9 mouse cellular contexts compared by ENCODE assay signal in genomic region chr17:12420886-12421574, GRCm38 (mm10). TPM values are rescaled to one million over a fixed set of nuclear protein-coding genes. Genes with fewer than 3 reads are reported as not detected.
DNase-seq lines count a peak whose midpoint lies in the region; ATAC-seq and TF ChIP-seq lines count a peak whose summit lies in the region.
"Had no signal": no experiment of that assay in that cellular context is flagged by ENCODE, and none has a peak within 500 bp of the region (broad histone marks: within the 10 kb centered on the region; RNA-seq: fewer than 3 reads in every experiment).

No protein-coding gene starts in this region.

- no peak for ATAC-seq in midbrain, embryonic 14.5 days (ENCODE audit: low FRiP score, low TSS enrichment)
- no peak for ATAC-seq in midbrain, embryonic 15.5 days (replicated peaks)
- ATAC-seq: activated CD4-positive, CD25-positive, alpha-beta regulatory T cell, adult 4 months had no signal

- H3K27me3 ChIP-seq in midbrain, embryonic 14.5 days (ENCODE audit: control insufficient read depth, insufficient read depth, low read length): no peaks in the 10 kb centered on the region
- H3K27me3 ChIP-seq in midbrain, embryonic 15.5 days (replicated peaks): no peaks in the 10 kb centered on the region
- H3K27me3 ChIP-seq in testis, adult 2 months (ENCODE audit: control insufficient read depth, insufficient read depth, low read length): no peaks in the 10 kb centered on the region

- TF ChIP-seq CTCF in gastrocnemius, adult 2 months (IDR thresholded peaks at IDR 0.05): peak; percentile 69
- TF ChIP-seq CTCF in testis, adult 2 months (IDR thresholded peaks at IDR 0.05; ENCODE audit: control insufficient read depth, insufficient read depth, insufficient replicate concordance, low read depth, low read length): peak; percentile 78; the same call in 1 of the 2 replicates

- H3K4me1 ChIP-seq in midbrain, embryonic 14.5 days (ENCODE audit: control insufficient read depth, insufficient read depth, low read length): no peaks in the 10 kb centered on the region
- H3K4me1 ChIP-seq in midbrain, embryonic 15.5 days: no peaks in the 10 kb centered on the region
- H3K4me1 ChIP-seq in testis, adult 2 months (ENCODE audit: control insufficient read depth, insufficient read depth, low read length): peaks cover 3% of the 10 kb centered on the region

- no peaks in the 10 kb centered on the region for H3K36me3 ChIP-seq in midbrain, embryonic 14.5 days (ENCODE audit: control insufficient read depth, insufficient read depth, low read length)
- no peaks in the 10 kb centered on the region for H3K36me3 ChIP-seq in midbrain, embryonic 15.5 days (replicated peaks)
- H3K36me3 ChIP-seq in testis, adult 2 months (ENCODE audit: control insufficient read depth, insufficient read depth, low read length): no peaks in the 10 kb centered on the region

- WGBS in midbrain, embryonic 14.5 days: 64% methylated on average over 16 of the region's 16 CpGs
- WGBS in midbrain, embryonic 15.5 days: 68% methylated on average over 16 of the region's 16 CpGs

- no peak overlapping the region for H3K4me3 ChIP-seq in gastrocnemius, adult 2 months
- no peak overlapping the region for H3K4me3 ChIP-seq in midbrain, embryonic 14.5 days (replicated peaks; ENCODE audit: low read depth, low read length)
- no peak overlapping the region for H3K4me3 ChIP-seq in midbrain, embryonic 15.5 days
- H3K4me3 ChIP-seq in testis, adult 2 months (ENCODE audit: control insufficient read depth, low read depth, low read length): peak overlapping the region; percentile 85

- no peak for DNase-seq in gastrocnemius, adult 2 months
- no peak for DNase-seq in gastrocnemius, adult 18-20 months (ENCODE audit: low spot score)
- peak; percentile 19 for DNase-seq in midbrain, embryonic 14.5 days
- DNase-seq in brain, adult 2 months (ENCODE audit: low read depth, low spot score): peak; percentile 27
- no peak for DNase-seq in spleen, postnatal 4 days (ENCODE audit: low spot score in 2 of 2)
- DNase-seq in heart, adult 18-20 months: no peak

- no peak overlapping the region for H3K27ac ChIP-seq in gastrocnemius, adult 2 months
- H3K27ac ChIP-seq in midbrain, embryonic 14.5 days (replicated peaks; ENCODE audit: low read depth, low read length): no peak overlapping the region
- no peak overlapping the region for H3K27ac ChIP-seq in midbrain, embryonic 15.5 days
- H3K27ac ChIP-seq in testis, adult 2 months (ENCODE audit: control insufficient read depth, insufficient read depth, low read depth, low read length): no peak overlapping the region

- intact Hi-C loops in gastrocnemius, adult 2 months (cut with DNase I): no loop called here

- H3K9ac ChIP-seq in midbrain, embryonic 14.5 days (replicated peaks; ENCODE audit: low read length): no peak overlapping the region
- no peak overlapping the region for H3K9ac ChIP-seq in midbrain, embryonic 15.5 days

- no peak overlapping the region for H3K4me2 ChIP-seq in midbrain, embryonic 14.5 days (ENCODE audit: low read length)
- no peak overlapping the region for H3K4me2 ChIP-seq in midbrain, embryonic 15.5 days

- H3K9me3 ChIP-seq in midbrain, embryonic 14.5 days (ENCODE audit: control insufficient read depth, low read length): no peaks in the 10 kb centered on the region
- H3K9me3 ChIP-seq in midbrain, embryonic 15.5 days: no peaks in the 10 kb centered on the region

- TF ChIP-seq POLR2A in testis, adult 2 months (IDR thresholded peaks at IDR 0.05; ENCODE audit: control insufficient read depth, low read depth, low read length): no peak

RNA-seq across cellular contexts. Expression of gene Plg, which starts 42.6 kb away (rescaled TPM):
- not detected for total RNA-seq in gastrocnemius, adult 2 months (2021)
- under 1 TPM in 1 of 2 experiments, not detected in 1; 0.52 TPM for total RNA-seq in gastrocnemius, adult 18-20 months (2021)
- not detected in 2 replicates for polyA plus RNA-seq in midbrain, embryonic 14.5 days (2014; fragmentation: Nextera tagmentation; extraction: Ambion mirVana)
- polyA plus RNA-seq in midbrain, embryonic 15.5 days (2015; fragmentation: Nextera tagmentation; extraction: Ambion mirVana): 0.09 and 0.55 TPM in 2 replicates
- 0.06 and 0.10 TPM in 2 replicates for polyA plus RNA-seq in testis, adult 2 months (2012; rRNA removed)
- not detected for total RNA-seq in heart, adult 18-20 months (2021)
- polyA plus RNA-seq: activated CD4-positive, CD25-positive, alpha-beta regulatory T cell, adult 4 months had no signal

Comparison
In these comparisons a context has a peak if more than half of its experiments do, and no peak if none do; other contexts are left out.
1. DNase-seq: peak in midbrain, embryonic 14.5 days (single experiment) and brain, adult 2 months (single experiment); none in gastrocnemius, adult 2 months (single experiment), gastrocnemius, adult 18-20 months (single experiment), spleen, postnatal 4 days (0 of 2) and heart, adult 18-20 months (0 of 2).